Mouse (Mus musculus) right cerebral cortex, postnatal 14 days (tissue): Measurements from ENCODE around the gene Gramd2.

Source experiments
- DNase-seq: peaks from one replicate; pipeline ENCODE4 v3.0.0; 2022

Gene Gramd2

GRCm38 (mm10) chr9:59679678-59680533 lies at the start of gene Gramd2:
TSS of gene Gramd2 (plus strand) at chr9:59680144.
- peak; percentile 81 for DNase-seq

- no peak for DNase-seq
Observed at GRCm38 (mm10) chr9:59638372-59638771, 41.6 kb upstream of the Gramd2 start.

- DNase-seq: no peak
Observed at GRCm38 (mm10) chr9:59639936-59640335, 40.0 kb upstream of the Gramd2 start.

- DNase-seq: no peak
Observed at GRCm38 (mm10) chr9:59641320-59641719, 38.6 kb upstream of the Gramd2 start.

- DNase-seq: no peak
Observed at GRCm38 (mm10) chr9:59649911-59650310, 30.0 kb upstream of the Gramd2 start.

GRCm38 (mm10) chr9:59653371-59653770 lies 26.6 kb upstream of the Gramd2 start:
- no peak for DNase-seq

GRCm38 (mm10) chr9:59654450-59654983 lies 25.4 kb upstream of the Gramd2 start:
- DNase-seq: no peak

- peak; percentile 96 for DNase-seq
Observed at GRCm38 (mm10) chr9:59655958-59656634, 23.8 kb upstream of the Gramd2 start, which contains the start of gene Pkm. TSS of gene Pkm (plus strand) at chr9:59656368.

GRCm38 (mm10) chr9:59656635-59657617 lies 23.0 kb upstream of the Gramd2 start:
- DNase-seq: peak; percentile 91

- no peak for DNase-seq
Observed at GRCm38 (mm10) chr9:59658146-59658545, 21.8 kb upstream of the Gramd2 start.

- peak; percentile 85 for DNase-seq
Observed at GRCm38 (mm10) chr9:59659036-59660026, 20.6 kb upstream of the Gramd2 start.

GRCm38 (mm10) chr9:59660421-59660820 lies 19.5 kb upstream of the Gramd2 start:
- peak; percentile 29 for DNase-seq

GRCm38 (mm10) chr9:59661298-59661975 lies 18.5 kb upstream of the Gramd2 start:
- no peak for DNase-seq

- DNase-seq: no peak
Observed at GRCm38 (mm10) chr9:59663226-59663625, 16.7 kb upstream of the Gramd2 start.

- DNase-seq: no peak
Observed at GRCm38 (mm10) chr9:59663957-59664356, 16.0 kb upstream of the Gramd2 start.

GRCm38 (mm10) chr9:59664664-59665256 lies 15.2 kb upstream of the Gramd2 start:
- no peak for DNase-seq

GRCm38 (mm10) chr9:59666016-59666415 lies 13.9 kb upstream of the Gramd2 start:
- no peak for DNase-seq

GRCm38 (mm10) chr9:59666813-59667212 lies 13.1 kb upstream of the Gramd2 start:
- no peak for DNase-seq

- no peak for DNase-seq
Observed at GRCm38 (mm10) chr9:59667250-59667649, 12.7 kb upstream of the Gramd2 start.

GRCm38 (mm10) chr9:59667904-59668303 lies 12.0 kb upstream of the Gramd2 start:
- DNase-seq: no peak
